Mouse (Mus musculus): ENCODE results near the gene Zfand2a.

DNA sequence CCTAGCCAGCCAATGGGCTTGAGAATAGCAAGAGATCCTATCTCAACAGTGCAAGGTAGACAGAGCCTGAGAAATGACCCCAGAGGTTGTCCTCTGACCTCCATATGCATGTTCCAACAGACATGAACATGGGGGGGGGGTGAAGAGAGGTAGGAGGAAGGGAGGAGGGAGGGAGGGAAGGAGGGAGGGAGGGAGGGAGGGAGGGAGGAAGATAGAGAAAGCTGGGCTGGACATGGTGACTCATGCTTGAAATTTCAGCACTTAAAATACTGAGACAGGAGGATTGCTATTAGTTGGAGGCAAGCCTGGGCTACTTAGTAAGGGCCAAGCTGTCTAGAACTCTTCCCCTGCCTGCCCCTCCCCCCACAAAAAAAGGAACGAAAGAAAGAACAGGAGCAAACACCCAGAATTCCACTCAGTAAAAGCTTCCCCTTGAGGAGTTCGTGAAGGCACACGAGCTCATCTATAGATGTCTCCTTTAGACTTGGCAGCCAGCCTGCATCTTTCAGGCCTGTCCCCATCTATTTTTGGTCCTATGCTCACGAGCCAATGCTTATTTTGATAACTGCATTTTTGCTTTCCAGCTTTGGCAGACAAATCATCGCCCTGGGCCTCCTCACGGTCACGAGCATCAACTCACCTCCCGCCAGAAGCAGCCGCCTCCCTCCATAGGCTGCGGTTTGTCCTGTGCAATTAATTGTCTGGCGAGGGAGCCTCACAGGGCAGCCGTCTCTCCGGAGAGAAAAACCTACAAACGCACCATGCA is 35.9 kb upstream of the Zfand2a start:
- TF ChIP-seq CTCF (IDR thresholded peaks at IDR 0.05; ENCODE audit: borderline replicate concordance, extremely low read depth, insufficient read depth, insufficient read length): no peak
- TF ChIP-seq POLR2A (IDR thresholded peaks at IDR 0.05; ENCODE audit: borderline replicate concordance, extremely low read depth, insufficient read depth, insufficient read length, poor library complexity, severe bottlenecking): no peak
